Mouse (Mus musculus) cerebellum, adult 2 months (tissue): Measurements from ENCODE around the gene Gm45711.

ENCODE experiments used
- CTCF ChIP-seq: fragments of 200-500 bp; IDR thresholded peaks from 2 replicates; pipeline ENCODE4 v1.5.1; 2011; ENCODE audit warnings: low read depth, mild to moderate bottlenecking, control low read depth, low read length, moderate library complexity, borderline replicate concordance; ENCODE audit not compliant: insufficient read depth
- POLR2A ChIP-seq: fragments of 200-500 bp; IDR thresholded peaks from 2 replicates; pipeline ENCODE4 v1.6.1; 2011; ENCODE audit warnings: low read length, control low read depth, borderline replicate concordance; ENCODE audit not compliant: insufficient read depth

DNA sequence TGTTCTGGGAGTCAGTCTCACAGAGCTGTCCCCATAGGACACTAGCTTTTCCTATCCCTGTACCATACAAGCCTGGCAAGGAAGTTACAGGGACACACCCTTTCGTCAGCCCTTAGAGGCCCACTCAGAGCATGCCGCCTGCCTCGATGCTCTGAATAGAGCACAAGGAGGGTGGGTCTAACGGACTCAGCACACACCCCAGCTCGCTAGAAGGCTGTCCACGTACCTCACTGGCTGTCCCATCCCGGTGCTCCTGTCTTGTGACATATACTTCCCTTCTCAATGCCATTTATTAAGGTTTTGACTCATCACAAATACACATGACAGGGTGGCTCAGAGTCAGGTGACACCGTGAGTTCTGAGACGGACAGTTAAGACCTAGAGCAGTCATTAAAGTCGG lies 44.6 kb upstream of the Gm45711 start:
- no peak for TF ChIP-seq POLR2A
- no peak for TF ChIP-seq CTCF
